Mouse (Mus musculus): Measurements from ENCODE around the gene Csf2rb2. TPM values are rescaled to one million over a fixed set of nuclear protein-coding genes. Genes with fewer than 3 reads are reported as not detected.
"Not testable (repeated sequence)": the region's sequence is repeated elsewhere in the genome, so short reads cannot be mapped to it uniquely, and the experiment has no call there.

The Csf2rb2 gene
- total and polyA plus RNA-seq, 2 experiments from 2014 or later = 0.19 to 0.50 TPM

GRCm38 (mm10) chr15:78323366-78323765 is 17.8 kb upstream of the Csf2rb2 start:
- Histone ChIP-seq H3K9ac (replicated peaks; ENCODE audit: low read depth, low read length) (no peak overlapping the region), H3K4me1 (ENCODE audit: control insufficient read depth, insufficient read depth) (no peaks in the 10 kb centered on the region), H3K4me2 (ENCODE audit: low read depth, low read length) (no peak overlapping the region), H3K27me3 (ENCODE audit: control insufficient read depth, insufficient read depth, low read length) (no peaks in the 10 kb centered on the region), H3K36me3 (replicated peaks; ENCODE audit: control insufficient read depth, insufficient read depth, low read length) (no peaks in the 10 kb centered on the region), H3K4me3 (ENCODE audit: low read depth, low read length) (no peak overlapping the region), H3K9me3 (replicated peaks; ENCODE audit: control insufficient read depth, low read length) (no peaks in the 10 kb centered on the region), H3K27ac (ENCODE audit: low read depth) (no peak overlapping the region)
- no peak for TF ChIP-seq EP300 (IDR thresholded peaks at IDR 0.05; ENCODE audit: low read depth)
- no peak for TF ChIP-seq CTCF (IDR thresholded peaks at IDR 0.05; ENCODE audit: low read depth)
- DNase-seq (ENCODE audit: low spot score) = no peak
- ATAC-seq (ENCODE audit: insufficient read depth, low read depth) = no peak
- 67% methylated on average over 1 of the region's 1 CpGs for WGBS

GRCm38 (mm10) chr15:78320825-78321496 is 15.4 kb upstream of the Csf2rb2 start:
- ATAC-seq (ENCODE audit: insufficient read depth, low read depth) (peak; percentile 84), DNase-seq (ENCODE audit: low spot score) (peak; percentile 85)
- Histone ChIP-seq H3K36me3 (replicated peaks; ENCODE audit: control insufficient read depth, insufficient read depth, low read length) (no peaks in the 10 kb centered on the region), H3K4me3 (ENCODE audit: low read depth, low read length) (no peak overlapping the region), H3K4me1 (ENCODE audit: control insufficient read depth, insufficient read depth) (no peaks in the 10 kb centered on the region), H3K4me2 (ENCODE audit: low read depth, low read length) (no peak overlapping the region), H3K27me3 (ENCODE audit: control insufficient read depth, insufficient read depth, low read length) (no peaks in the 10 kb centered on the region), H3K9ac (replicated peaks; ENCODE audit: low read depth, low read length) (no peak overlapping the region), H3K27ac (ENCODE audit: low read depth) (0 out of 2 replicates have a peak overlapping the region, but pooled peaks have one; percentile 34), H3K9me3 (replicated peaks; ENCODE audit: control insufficient read depth, low read length) (no peaks in the 10 kb centered on the region)
- TF ChIP-seq EP300 (IDR thresholded peaks at IDR 0.05; ENCODE audit: low read depth) (no peak), CTCF (IDR thresholded peaks at IDR 0.05; ENCODE audit: low read depth) (peak; percentile 91)
- 12% methylated on average over 5 of the region's 5 CpGs for WGBS

- H3K4me1 ChIP-seq (ENCODE audit: control insufficient read depth, insufficient read depth); H3K4me2 ChIP-seq (ENCODE audit: low read depth, low read length); DNase-seq (ENCODE audit: low spot score); H3K4me3 ChIP-seq (ENCODE audit: low read depth, low read length); H3K9ac ChIP-seq (replicated peaks; ENCODE audit: low read depth, low read length); H3K9me3 ChIP-seq (replicated peaks; ENCODE audit: control insufficient read depth, low read length); H3K27ac ChIP-seq (ENCODE audit: low read depth); ATAC-seq (ENCODE audit: insufficient read depth, low read depth); H3K36me3 ChIP-seq (replicated peaks; ENCODE audit: control insufficient read depth, insufficient read depth, low read length); H3K27me3 ChIP-seq (ENCODE audit: control insufficient read depth, insufficient read depth, low read length): not testable (repeated sequence)
- WGBS = 66% methylated on average over 2 of the region's 2 CpGs
Observed at GRCm38 (mm10) chr15:78318338-78319171, 13.0 kb upstream of the Csf2rb2 start.

GRCm38 (mm10) chr15:78313659-78314058 is 8.1 kb upstream of the Csf2rb2 start:
- 62% methylated on average over 5 of the region's 5 CpGs for WGBS
- not testable (repeated sequence) for H3K4me3 ChIP-seq (ENCODE audit: low read depth, low read length); H3K9ac ChIP-seq (replicated peaks; ENCODE audit: low read depth, low read length); ATAC-seq (ENCODE audit: insufficient read depth, low read depth); H3K9me3 ChIP-seq (replicated peaks; ENCODE audit: control insufficient read depth, low read length); H3K27me3 ChIP-seq (ENCODE audit: control insufficient read depth, insufficient read depth, low read length); H3K4me1 ChIP-seq (ENCODE audit: control insufficient read depth, insufficient read depth); H3K36me3 ChIP-seq (replicated peaks; ENCODE audit: control insufficient read depth, insufficient read depth, low read length); H3K4me2 ChIP-seq (ENCODE audit: low read depth, low read length); DNase-seq (ENCODE audit: low spot score)
- peak overlapping the region; percentile 46 for H3K27ac ChIP-seq (ENCODE audit: low read depth)

- H3K9ac ChIP-seq (replicated peaks; ENCODE audit: low read depth, low read length); H3K4me2 ChIP-seq (ENCODE audit: low read depth, low read length); ATAC-seq (ENCODE audit: insufficient read depth, low read depth); H3K9me3 ChIP-seq (replicated peaks; ENCODE audit: control insufficient read depth, low read length); H3K27me3 ChIP-seq (ENCODE audit: control insufficient read depth, insufficient read depth, low read length); H3K4me1 ChIP-seq (ENCODE audit: control insufficient read depth, insufficient read depth); DNase-seq (ENCODE audit: low spot score); H3K36me3 ChIP-seq (replicated peaks; ENCODE audit: control insufficient read depth, insufficient read depth, low read length); H3K27ac ChIP-seq (ENCODE audit: low read depth); H3K4me3 ChIP-seq (ENCODE audit: low read depth, low read length): not testable (repeated sequence)
- 47% methylated on average over 4 of the region's 4 CpGs for WGBS
Observed at GRCm38 (mm10) chr15:78312421-78313233, 7.1 kb upstream of the Csf2rb2 start.

All from heart, postnatal 0 days (tissue).